Comparison of ENCODE assay signal across 25 mouse cellular contexts in the genomic region with DNA sequence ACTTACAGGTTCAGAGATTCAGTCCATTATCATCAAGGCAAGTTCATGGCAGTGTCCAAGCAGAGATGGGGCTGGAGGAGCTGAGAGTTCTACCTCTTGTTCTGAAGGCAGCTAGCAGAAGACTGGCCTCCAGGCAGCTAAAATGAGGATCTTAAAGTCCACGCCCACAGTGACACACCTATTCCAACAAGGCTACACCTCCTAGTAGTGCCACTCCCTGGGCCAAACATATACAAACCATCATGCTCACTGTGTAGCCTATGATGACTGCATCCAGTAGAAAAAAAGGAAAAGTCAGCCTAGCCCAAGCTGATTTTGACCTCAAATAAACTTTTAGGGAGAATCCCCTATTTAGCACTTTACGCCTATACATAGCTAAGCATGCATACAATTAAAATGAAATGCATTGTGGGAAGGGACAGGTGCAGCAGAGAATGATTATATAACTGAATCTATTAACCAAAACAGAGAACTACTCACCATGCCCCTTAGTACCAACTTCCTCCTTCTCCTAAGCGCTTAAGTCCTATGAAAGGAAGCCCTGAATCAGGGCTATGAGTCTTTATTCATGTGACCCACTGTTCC. TPM values are rescaled to one million over a fixed set of nuclear protein-coding genes. Genes with fewer than 3 reads are reported as not detected.
DNase-seq lines count a peak whose midpoint lies in the region; ATAC-seq and TF ChIP-seq lines count a peak whose summit lies in the region.
"Had no signal": no experiment of that assay in that cellular context is flagged by ENCODE, and none has a peak within 500 bp of the region (broad histone marks: within the 10 kb centered on the region; RNA-seq: fewer than 3 reads in every experiment).

No protein-coding gene starts in this region.

- 0 out of 2 replicates have a peak overlapping the region, but pooled peaks have one; percentile 15 for H3K27ac ChIP-seq in bone marrow, adult 2 months (ENCODE audit: control insufficient read depth, insufficient read depth, low read depth, low read length, poor library complexity)
- H3K27ac ChIP-seq in macrophage = peak overlapping the region; percentile 79
- H3K27ac ChIP-seq in stomach, postnatal 0 days (replicated peaks) = no peak overlapping the region
- H3K27ac ChIP-seq in forebrain, embryonic 13.5 days = no peak overlapping the region
- H3K27ac ChIP-seq: embryonic facial prominence, embryonic 10.5 days; hindbrain, postnatal 0 days; kidney, embryonic 15.5 days; limb, embryonic 13.5 days; liver, embryonic 13.5 days; stomach, embryonic 15.5 days had no signal

- H3K4me2 ChIP-seq in stomach, postnatal 0 days (replicated peaks; ENCODE audit: low read depth) = no peak overlapping the region
- no peak overlapping the region for H3K4me2 ChIP-seq in forebrain, embryonic 13.5 days
- H3K4me2 ChIP-seq: kidney, embryonic 15.5 days; limb, embryonic 13.5 days; liver, embryonic 13.5 days; lung, embryonic 14.5 days; stomach, embryonic 15.5 days had no signal

- peaks cover 5% of the 10 kb centered on the region for H3K4me1 ChIP-seq in bone marrow, adult 2 months (ENCODE audit: control insufficient read depth, insufficient read depth, low read length)
- no peaks in the 10 kb centered on the region for H3K4me1 ChIP-seq in stomach, postnatal 0 days (replicated peaks; ENCODE audit: control insufficient read depth, insufficient read depth)
- no peaks in the 10 kb centered on the region for H3K4me1 ChIP-seq in forebrain, embryonic 13.5 days
- H3K4me1 ChIP-seq: embryonic facial prominence, embryonic 10.5 days; kidney, embryonic 15.5 days; limb, embryonic 13.5 days; liver, embryonic 13.5 days; stomach, embryonic 15.5 days had no signal

- ATAC-seq in stomach, postnatal 0 days (ENCODE audit: low FRiP score, low TSS enrichment) = peak; percentile 65; the same call in 1 of the 2 replicates
- no peak for ATAC-seq in forebrain, embryonic 13.5 days
- ATAC-seq: forebrain, embryonic 16.5 days; hindbrain, postnatal 0 days; intestine, embryonic 16.5 days; midbrain, embryonic 16.5 days had no signal

- no peaks in the 10 kb centered on the region for H3K36me3 ChIP-seq in macrophage (ENCODE audit: inconsistent target)
- H3K36me3 ChIP-seq in stomach, postnatal 0 days (ENCODE audit: control insufficient read depth, insufficient read depth, low read length) = no peaks in the 10 kb centered on the region
- H3K36me3 ChIP-seq in forebrain, embryonic 13.5 days (ENCODE audit: poor library complexity, severe bottlenecking) = no peaks in the 10 kb centered on the region
- H3K36me3 ChIP-seq: embryonic facial prominence, embryonic 10.5 days; kidney, embryonic 15.5 days; limb, embryonic 13.5 days; liver, embryonic 13.5 days; stomach, embryonic 15.5 days had no signal

- TF ChIP-seq POLR2A in bone marrow, adult 2 months (IDR thresholded peaks at IDR 0.05; ENCODE audit: borderline replicate concordance, control insufficient read depth, low read depth, low read length) = no peak

- intact Hi-C loops in left cerebral cortex, postnatal 36 days (cut with DNase I) = no loop called here

- H3K9me3 ChIP-seq in stomach, postnatal 0 days (ENCODE audit: control insufficient read depth, low read length) = no peaks in the 10 kb centered on the region
- H3K9me3 ChIP-seq in forebrain, embryonic 13.5 days (replicated peaks) = no peaks in the 10 kb centered on the region
- H3K9me3 ChIP-seq: embryonic facial prominence, embryonic 10.5 days; kidney, embryonic 15.5 days; limb, embryonic 13.5 days; liver, embryonic 13.5 days; stomach, embryonic 15.5 days had no signal

- no peak for TF ChIP-seq EP300 in stomach, postnatal 0 days (optimal IDR thresholded peaks at IDR 0.05)

- H3K27me3 ChIP-seq in stomach, postnatal 0 days (ENCODE audit: control insufficient read depth, insufficient read depth, low read length) = no peaks in the 10 kb centered on the region
- no peaks in the 10 kb centered on the region for H3K27me3 ChIP-seq in forebrain, embryonic 13.5 days
- H3K27me3 ChIP-seq: kidney, embryonic 15.5 days; limb, embryonic 13.5 days; liver, embryonic 13.5 days; stomach, embryonic 15.5 days had no signal

- no peak overlapping the region for H3K4me3 ChIP-seq in bone marrow, adult 2 months (replicated peaks; ENCODE audit: control insufficient read depth, low read depth, low read length)
- H3K4me3 ChIP-seq in macrophage (ENCODE audit: inconsistent target) = no peak overlapping the region
- no peak overlapping the region for H3K4me3 ChIP-seq in stomach, postnatal 0 days (ENCODE audit: low read depth, low read length)
- H3K4me3 ChIP-seq in forebrain, embryonic 13.5 days = no peak overlapping the region
- H3K4me3 ChIP-seq: embryonic facial prominence, embryonic 10.5 days; kidney, embryonic 15.5 days; limb, embryonic 13.5 days; liver, embryonic 13.5 days; stomach, embryonic 15.5 days had no signal

- H3K9ac ChIP-seq in stomach, postnatal 0 days (ENCODE audit: low read length) = no peak overlapping the region
- H3K9ac ChIP-seq in forebrain, embryonic 13.5 days = no peak overlapping the region
- H3K9ac ChIP-seq: kidney, embryonic 15.5 days; limb, embryonic 13.5 days; liver, embryonic 13.5 days; lung, embryonic 14.5 days; stomach, embryonic 15.5 days had no signal

- H3K79me2 ChIP-seq in macrophage (ENCODE audit: inconsistent target) = no peaks in the 10 kb centered on the region

- WGBS in bone marrow, adult 2 months = 9% methylated on average over 3 of the region's 3 CpGs
- WGBS in macrophage (ENCODE audit: missing documents) = 6% methylated on average over 3 of the region's 3 CpGs
- 75% methylated on average over 3 of the region's 3 CpGs for WGBS in stomach, postnatal 0 days
- 87% methylated on average over 3 of the region's 3 CpGs for WGBS in forebrain, embryonic 13.5 days

- DNase-seq in spleen, postnatal 36 days (ENCODE audit: low spot score in 2 of 2) = peak; percentile 48 to 65
- no peak for DNase-seq in spleen, postnatal 4 days (ENCODE audit: low spot score in 2 of 2)
- peak; percentile 31 for DNase-seq in stomach, postnatal 0 days (ENCODE audit: low spot score)
- no peak for DNase-seq in left cerebral cortex, postnatal 36 days (ENCODE audit: low spot score in 2 of 2)
- DNase-seq in kidney, adult 18-20 months = no peak
- DNase-seq: adrenal gland, adult 8-10 months; cerebellum, adult 9-10 months; gastrocnemius, postnatal 36 days; kidney, postnatal 36 days; layer of hippocampus, postnatal 36 days; liver, embryonic 13.5 days; lung, embryonic 14.5 days; thymus, adult 18-20 months; thymus, postnatal 4 days had no signal

- TF ChIP-seq CTCF in bone marrow, adult 2 months (IDR thresholded peaks at IDR 0.05; ENCODE audit: control insufficient read depth, insufficient read depth, low read length) = no peak
- TF ChIP-seq CTCF in stomach, postnatal 0 days (IDR thresholded peaks at IDR 0.05; ENCODE audit: low read depth) = no peak

RNA-seq across cellular contexts. Expression of a gene that starts 7.3 kb away (rescaled TPM):
- polyA plus RNA-seq in bone marrow, adult 2 months (2011; ENCODE audit: insufficient read depth, insufficient read length, low replicate concordance, missing spikeins) = 1.5 and 3.5 TPM in 2 replicates
- 10 to 100 TPM in 21 of 26 experiments, 1 to 10 TPM in 5; 5.4 to 96.7 (median 40.8) TPM for total RNA-seq in macrophage (2018; cell fraction: chromatin; rRNA removed)
- 10 to 100 TPM in 10 of 26 experiments, 1 to 10 TPM in 16; 2.7 to 16.8 (median 7.6) TPM for total RNA-seq in macrophage (2018; cell fraction: cytosol; rRNA removed)
- total RNA-seq in macrophage (2018; cell fraction: nucleus; rRNA removed) = 10 to 100 TPM in 20 of 26 experiments, 1 to 10 TPM in 6; 8.1 to 69.0 (median 22.2) TPM
- 5.6 to 10.3 TPM (median 6.6 TPM) in 3 replicates for polyA plus RNA-seq in macrophage (2018)
- 1.6 and 1.7 TPM in 2 replicates for polyA plus RNA-seq in stomach, postnatal 0 days (2015; fragmentation: Nextera tagmentation; extraction: Ambion mirVana)
- 1 to 10 TPM; 5.1 to 7.5 TPM for total RNA-seq in left cerebral cortex, postnatal 36 days (2021)
- 5.8 and 6.4 TPM in 2 replicates for polyA plus RNA-seq in forebrain, embryonic 13.5 days (2015; fragmentation: Nextera tagmentation; extraction: Ambion mirVana)

RNA-seq across cellular contexts. Expression of a gene that starts 16.2 kb away (rescaled TPM):
- polyA plus RNA-seq in bone marrow, adult 2 months (2011; ENCODE audit: insufficient read depth, insufficient read length, low replicate concordance, missing spikeins) = 44.5 and 66.4 TPM in 2 replicates
- total RNA-seq in macrophage (2018; cell fraction: chromatin; rRNA removed) = 10 to 100 TPM in 7 of 26 experiments, 1 to 10 TPM in 19; 1.8 to 24.2 (median 7.5) TPM
- 1 to 10 TPM in 24 of 26 experiments, under 1 TPM in 2; 0.69 to 3.4 (median 2.2) TPM for total RNA-seq in macrophage (2018; cell fraction: cytosol; rRNA removed)
- total RNA-seq in macrophage (2018; cell fraction: nucleus; rRNA removed) = 10 to 100 TPM in 4 of 26 experiments, 1 to 10 TPM in 22; 1.5 to 37.2 (median 4.3) TPM
- polyA plus RNA-seq in macrophage (2018) = 1.1 to 13.8 TPM (median 13.0 TPM) in 3 replicates
- 5.9 and 8.9 TPM in 2 replicates for polyA plus RNA-seq in stomach, postnatal 0 days (2015; fragmentation: Nextera tagmentation; extraction: Ambion mirVana)
- 1 to 10 TPM in 1 of 2 experiments, under 1 TPM in 1; 0.79 to 1.1 TPM for total RNA-seq in left cerebral cortex, postnatal 36 days (2021)
- 41.9 and 43.3 TPM in 2 replicates for polyA plus RNA-seq in forebrain, embryonic 13.5 days (2015; fragmentation: Nextera tagmentation; extraction: Ambion mirVana)

Comparison
In these comparisons a context has a peak if more than half of its experiments do, and no peak if none do; other contexts are left out.
1. DNase-seq: peak in spleen, postnatal 36 days (2 of 2) and stomach, postnatal 0 days (single experiment); none in spleen, postnatal 4 days (0 of 2), left cerebral cortex, postnatal 36 days (0 of 2) and kidney, adult 18-20 months (single experiment).
2. H3K27ac ChIP-seq: peak in bone marrow, adult 2 months (single experiment) and macrophage (single experiment); none in stomach, postnatal 0 days (single experiment) and forebrain, embryonic 13.5 days (single experiment).